Mouse (Mus musculus) limb, embryonic 10.5 days (tissue): Measurements from ENCODE around the gene Foxp1. TPM values are rescaled to one million over a fixed set of nuclear protein-coding genes. Genes with fewer than 3 reads are reported as not detected.

ENCODE experiments used
- DNase-seq: peaks from one replicate; pipeline ENCODE4 v3.0.0-alpha.2; 2017; ENCODE audit warnings: low spot score
- H3K27ac ChIP-seq: fragments of 300-500 bp; sonication (generic); 2 replicates; pipeline ENCODE4 v1.5.1; 2016; ENCODE audit warnings: mild to moderate bottlenecking
- H3K27me3 ChIP-seq: fragments of 300-500 bp; sonication (generic); 2 replicates; pipeline ENCODE4 v1.6.1; 2016; ENCODE audit warnings: low read depth, mild to moderate bottlenecking; ENCODE audit not compliant: poor library complexity, severe bottlenecking
- H3K36me3 ChIP-seq: fragments of 300-500 bp; sonication (generic); 2 replicates; pipeline ENCODE4 v1.6.1; 2016; ENCODE audit warnings: mild to moderate bottlenecking, moderate library complexity
- H3K4me1 ChIP-seq: fragments of 300-500 bp; sonication (generic); 2 replicates; pipeline ENCODE4 v1.6.1; 2016
- H3K4me3 ChIP-seq: fragments of 300-500 bp; sonication (generic); 2 replicates; pipeline ENCODE4 v1.5.1; 2016; ENCODE audit warnings: mild to moderate bottlenecking, moderate library complexity
- H3K9me3 ChIP-seq: fragments of 300-500 bp; sonication (generic); replicated peaks from 2 replicates; pipeline ENCODE4 v1.6.1; 2016; ENCODE audit warnings: mild to moderate bottlenecking
- WGBS: fragments of 180-500 bp; shearing (Covaris S2); methylation state at CpG from one replicate; pipeline ENCODE4 v1.1.7; 2016; 5-methylcytosine and 5-hydroxymethylcytosine counted together
- polyA plus RNA-seq: library from polyadenylated mRNA; unstranded; fragments of >200 nt; fragmentation: Nextera tagmentation; extraction: Ambion mirVana; gene quantifications from 2 replicates; pipeline ENCODE4 v1.2.1, GENCODE M21; 2016

Foxp1 gene
- polyA plus RNA-seq, 1 experiment from 2014 or later = 47.3 TPM

DNA sequence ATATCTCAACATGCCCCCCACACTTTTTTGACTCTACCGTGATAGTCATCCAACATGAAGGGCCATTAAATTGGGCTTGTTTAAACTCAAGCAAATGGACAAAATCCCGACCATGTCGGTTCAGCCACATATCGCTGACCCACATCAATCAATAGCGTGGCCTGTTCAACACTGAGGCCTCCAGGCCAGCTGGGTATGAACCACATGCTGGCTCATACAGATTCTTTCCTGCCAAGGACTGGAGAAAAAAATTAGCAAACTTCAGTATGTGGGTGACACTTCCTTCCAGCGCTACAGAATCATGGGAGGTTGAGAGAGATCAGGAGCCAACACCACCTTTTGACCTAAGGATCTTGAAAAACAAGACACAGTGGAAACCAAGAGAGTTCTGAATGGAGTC, 150.5 kb downstream of the Foxp1 start:
- WGBS = 85% methylated on average over 6 of the region's 6 CpGs
- H3K4me3 ChIP-seq = no peak overlapping the region
- H3K36me3 ChIP-seq = no peaks in the 10 kb centered on the region
- H3K4me1 ChIP-seq = peaks cover 28% of the 10 kb centered on the region
- no peak overlapping the region for H3K27ac ChIP-seq
- no peak for DNase-seq
- H3K9me3 ChIP-seq = no peaks in the 10 kb centered on the region
- H3K27me3 ChIP-seq = peaks cover under 1% of the 10 kb centered on the region; the same call in 1 of the 2 replicates

DNA sequence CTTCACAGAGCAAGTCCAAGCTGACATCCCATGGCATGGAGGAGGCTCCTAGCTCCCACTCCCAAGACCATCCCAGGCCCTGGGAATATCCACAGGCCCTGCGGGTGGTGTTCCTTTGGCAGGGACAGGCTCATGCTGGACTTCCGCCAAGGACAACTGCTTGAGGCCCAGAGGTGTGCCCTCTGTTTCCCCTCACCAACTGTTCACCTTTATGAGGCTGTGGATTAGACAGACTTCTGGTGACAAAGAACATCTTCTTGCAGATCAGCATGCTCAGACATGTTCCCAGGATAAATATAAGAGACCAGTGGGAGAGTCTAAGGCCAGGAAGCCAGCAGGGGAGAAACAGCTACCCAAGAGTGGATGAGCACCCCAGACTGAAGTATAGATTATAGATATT, 152.6 kb downstream of the Foxp1 start:
- Histone ChIP-seq H3K36me3 (no peaks in the 10 kb centered on the region), H3K4me3 (no peak overlapping the region), H3K27ac (no peak overlapping the region), H3K4me1 (peaks cover 7% of the 10 kb centered on the region), H3K9me3 (no peaks in the 10 kb centered on the region), H3K27me3 (no peaks in the 10 kb centered on the region; the same call in 1 of the 2 replicates)
- 90% methylated on average over 2 of the region's 2 CpGs for WGBS
- no peak for DNase-seq

DNA sequence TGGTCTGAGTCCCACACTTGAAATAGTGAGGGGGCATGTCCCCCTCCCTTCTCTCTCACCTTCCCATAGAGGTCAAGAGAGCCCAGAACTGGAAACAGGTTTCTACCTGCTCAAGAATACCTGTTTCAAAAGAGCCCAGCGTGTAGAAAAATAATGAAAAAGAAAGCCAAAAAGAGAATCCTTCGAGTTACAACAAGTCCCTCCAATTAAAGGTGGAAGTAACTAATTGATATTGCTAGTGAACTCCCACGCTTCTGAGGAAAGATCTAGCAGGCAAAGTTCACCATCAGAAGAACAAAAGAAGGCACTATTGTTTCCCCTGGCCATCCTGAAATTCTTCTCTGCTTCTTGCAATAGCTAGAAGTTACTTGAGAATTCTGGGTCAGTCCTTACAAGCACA, 153.4 kb downstream of the Foxp1 start:
- no peaks in the 10 kb centered on the region for H3K9me3 ChIP-seq
- 85% methylated on average over 3 of the region's 3 CpGs for WGBS
- H3K27ac ChIP-seq = no peak overlapping the region

DNA sequence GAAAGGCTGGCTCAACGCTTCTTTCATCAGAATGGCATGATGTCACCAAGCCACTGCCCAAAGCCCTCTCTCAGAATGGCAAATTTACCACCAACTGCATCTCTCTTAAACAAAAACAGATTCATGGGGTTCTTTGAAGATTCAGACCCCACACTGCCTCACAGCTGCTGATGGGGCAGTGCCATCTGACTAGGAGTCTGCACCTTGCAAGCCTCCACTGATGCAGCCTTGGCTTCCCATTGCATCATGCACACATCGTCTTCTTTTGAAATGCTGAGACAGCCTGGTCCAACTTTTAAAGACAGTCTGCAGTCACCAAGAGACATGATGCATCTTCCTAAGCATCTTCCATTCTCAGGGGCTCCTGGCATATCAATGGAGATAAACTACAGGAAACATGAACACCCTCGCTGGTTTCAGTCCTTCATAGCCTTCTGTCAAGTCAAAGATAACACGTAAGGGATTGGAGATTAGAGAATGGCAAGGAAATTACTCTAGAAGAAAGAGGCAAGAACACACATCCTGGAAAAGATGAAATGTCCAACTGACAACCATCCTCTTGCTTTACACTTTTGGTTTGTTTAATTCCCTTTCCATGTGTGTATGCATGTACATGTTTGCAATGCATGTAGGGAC, 154.3 kb downstream of the Foxp1 start:
- Histone ChIP-seq H3K36me3 (no peaks in the 10 kb centered on the region), H3K27me3 (no peaks in the 10 kb centered on the region), H3K27ac (no peak overlapping the region), H3K4me3 (no peak overlapping the region), H3K9me3 (no peaks in the 10 kb centered on the region), H3K4me1 (no peaks in the 10 kb centered on the region)
- no peak for DNase-seq
- 85% methylated on average over 4 of the region's 4 CpGs for WGBS

More for the DNA sequence above, 153.4 kb downstream of the Foxp1 start:
- H3K36me3 ChIP-seq = no peaks in the 10 kb centered on the region
- DNase-seq = no peak
- H3K4me1 ChIP-seq = no peaks in the 10 kb centered on the region
- no peak overlapping the region for H3K4me3 ChIP-seq
- H3K27me3 ChIP-seq = no peaks in the 10 kb centered on the region; the same call in 1 of the 2 replicates

DNA sequence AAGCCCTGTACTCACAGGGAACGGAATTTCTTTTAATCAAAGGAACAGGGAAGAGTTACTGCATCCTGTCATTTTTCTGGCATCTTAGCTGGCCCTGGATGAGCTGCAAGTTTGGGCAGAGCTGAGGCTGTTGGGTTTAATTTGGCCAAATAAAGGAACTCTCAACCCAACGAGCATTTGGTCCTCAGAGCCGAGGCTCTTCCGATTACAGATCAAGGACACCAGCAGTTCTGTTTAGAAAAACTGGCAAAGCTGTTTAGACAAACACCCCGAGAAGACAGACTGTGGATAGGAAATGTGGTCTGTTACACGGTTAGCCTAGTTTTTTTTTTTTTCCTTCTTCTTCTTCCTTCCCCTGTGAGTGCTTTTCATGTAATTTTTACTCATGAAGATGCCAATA, 158.0 kb downstream of the Foxp1 start:
- no peaks in the 10 kb centered on the region for H3K36me3 ChIP-seq
- H3K27ac ChIP-seq = no peak overlapping the region
- 60% methylated on average over 6 of the region's 6 CpGs for WGBS
- no peak for DNase-seq
- no peaks in the 10 kb centered on the region for H3K9me3 ChIP-seq
- H3K27me3 ChIP-seq = no peaks in the 10 kb centered on the region
- H3K4me1 ChIP-seq = 0 out of 2 replicates have a peak, but pooled peaks cover 5% of the 10 kb centered on the region
- H3K4me3 ChIP-seq = no peak overlapping the region

DNA sequence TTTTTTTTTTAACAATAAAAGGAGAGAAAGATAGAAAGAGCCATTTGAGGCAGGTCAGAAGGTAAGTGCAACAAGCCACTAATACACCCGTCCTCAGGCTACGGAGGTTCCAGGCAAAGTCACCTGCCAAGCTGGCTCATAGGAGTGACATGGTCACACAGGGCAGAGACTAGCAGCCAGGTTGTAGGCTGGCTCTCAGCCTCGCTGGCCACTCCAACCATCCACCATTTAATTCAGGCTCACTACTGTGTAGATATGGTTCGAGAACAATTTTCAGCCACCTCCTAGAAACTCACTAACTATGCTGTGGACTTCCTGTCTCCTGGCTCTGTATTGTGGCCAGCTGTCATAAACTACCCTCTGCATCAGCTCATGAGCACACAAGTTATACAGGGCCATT, 161.9 kb downstream of the Foxp1 start:
- H3K27me3 ChIP-seq = peaks cover 4% of the 10 kb centered on the region; the same call in 1 of the 2 replicates
- WGBS = 94% methylated on average over 4 of the region's 4 CpGs
- no peaks in the 10 kb centered on the region for H3K9me3 ChIP-seq
- no peak overlapping the region for H3K4me3 ChIP-seq
- no peaks in the 10 kb centered on the region for H3K36me3 ChIP-seq
- no peak overlapping the region for H3K27ac ChIP-seq
- DNase-seq = no peak
- H3K4me1 ChIP-seq = peaks cover 5% of the 10 kb centered on the region; the same call in 1 of the 2 replicates

DNA sequence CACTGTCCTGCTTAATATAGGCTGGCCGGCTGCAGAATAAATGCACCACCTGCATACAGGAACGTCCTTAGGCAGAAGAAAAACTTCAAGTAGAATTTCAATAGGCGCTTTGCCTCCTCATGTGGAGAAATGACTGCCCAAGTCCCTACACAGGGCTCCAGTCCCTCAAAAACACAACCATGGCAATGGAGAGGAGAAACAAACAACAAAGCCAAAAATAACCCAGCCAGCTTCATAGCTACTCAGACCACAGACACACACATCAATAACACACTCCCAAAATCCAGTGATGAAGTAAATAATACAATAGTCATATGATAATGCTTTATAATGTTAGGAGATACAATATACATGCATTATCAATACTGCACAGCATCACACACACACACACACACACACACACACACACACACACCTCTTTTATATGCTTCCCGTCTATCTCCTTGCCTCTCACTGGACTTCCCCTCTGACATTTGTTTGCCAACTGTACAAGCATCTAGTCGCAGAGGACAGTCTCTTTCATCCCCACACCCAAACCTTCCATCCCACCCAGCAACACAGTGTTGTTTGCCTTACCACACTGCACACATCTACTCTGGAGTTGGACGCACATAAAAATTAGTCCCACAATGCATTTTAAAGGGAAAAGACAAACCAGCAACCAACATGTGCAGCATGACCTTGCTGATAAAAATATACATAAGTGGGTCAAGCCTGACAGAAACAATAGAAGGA, 162.6 kb downstream of the Foxp1 start:
- Histone ChIP-seq H3K9me3 (no peaks in the 10 kb centered on the region), H3K4me1 (peaks cover 9% of the 10 kb centered on the region), H3K36me3 (no peaks in the 10 kb centered on the region), H3K27me3 (peaks cover 4% of the 10 kb centered on the region; the same call in 1 of the 2 replicates), H3K27ac (no peak overlapping the region), H3K4me3 (no peak overlapping the region)
- DNase-seq = no peak
- 90% methylated on average over 6 of the region's 6 CpGs for WGBS

DNA sequence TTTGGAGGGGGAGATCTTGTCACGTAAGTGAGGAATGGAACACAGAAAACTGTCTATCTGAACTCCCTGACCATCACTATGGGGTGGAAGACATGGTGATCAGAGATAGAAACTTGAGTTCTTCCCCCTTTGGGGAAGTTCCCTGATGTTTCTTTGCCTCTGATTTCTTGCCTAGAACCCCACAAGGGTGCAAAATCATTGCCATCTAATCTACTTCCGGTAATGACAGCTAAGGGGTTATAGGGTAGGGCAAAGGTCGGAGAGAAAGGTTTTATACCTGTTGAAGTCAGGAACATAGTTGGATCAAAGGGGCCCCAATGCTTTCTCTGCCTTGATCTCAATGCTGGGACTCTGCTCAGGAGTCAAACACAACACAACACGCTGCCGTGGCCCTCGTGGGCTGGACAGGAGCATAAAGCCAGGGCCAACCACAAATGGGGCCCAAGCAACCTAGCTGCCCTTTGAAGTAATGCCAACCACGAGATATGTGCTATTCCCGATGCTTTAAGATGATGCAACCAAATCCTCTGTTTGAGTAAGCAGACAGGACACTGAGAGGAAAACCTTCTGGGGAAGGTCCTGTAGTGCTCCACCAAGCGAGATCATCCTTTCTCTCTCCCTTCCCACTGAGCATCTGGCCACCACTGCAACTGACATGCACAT, 163.4 kb downstream of the Foxp1 start:
- Histone ChIP-seq H3K9me3 (no peaks in the 10 kb centered on the region), H3K4me1 (peaks cover 16% of the 10 kb centered on the region), H3K36me3 (no peaks in the 10 kb centered on the region), H3K4me3 (no peak overlapping the region), H3K27me3 (peaks cover 7% of the 10 kb centered on the region; the same call in 1 of the 2 replicates), H3K27ac (no peak overlapping the region)
- WGBS = 83% methylated on average over 9 of the region's 9 CpGs
- no peak for DNase-seq

DNA sequence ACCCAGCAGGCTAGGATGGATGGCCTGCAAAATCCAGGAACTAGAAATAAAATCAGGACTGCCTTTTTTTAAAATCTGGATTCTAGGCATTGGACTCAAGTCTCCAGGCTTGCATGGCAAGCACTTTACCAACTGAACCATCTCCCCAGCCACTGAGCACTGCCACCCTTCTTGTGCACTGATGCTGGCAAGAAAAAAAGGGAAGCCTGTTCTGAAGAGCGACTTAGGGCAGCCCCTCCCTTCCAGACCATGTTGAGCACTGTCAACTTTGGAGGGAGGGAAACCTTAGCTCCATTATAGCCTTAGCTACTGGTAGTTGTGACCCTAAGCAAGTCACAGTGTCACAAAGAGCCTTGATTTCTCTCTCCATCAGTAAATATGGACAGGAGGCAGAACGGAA, 164.6 kb downstream of the Foxp1 start:
- Histone ChIP-seq H3K36me3 (no peaks in the 10 kb centered on the region), H3K27ac (no peak overlapping the region), H3K9me3 (no peaks in the 10 kb centered on the region), H3K27me3 (peaks cover 20% of the 10 kb centered on the region), H3K4me3 (no peak overlapping the region), H3K4me1 (peaks cover 17% of the 10 kb centered on the region)
- WGBS = 79% methylated on average over 2 of the region's 2 CpGs
- DNase-seq = no peak

DNA sequence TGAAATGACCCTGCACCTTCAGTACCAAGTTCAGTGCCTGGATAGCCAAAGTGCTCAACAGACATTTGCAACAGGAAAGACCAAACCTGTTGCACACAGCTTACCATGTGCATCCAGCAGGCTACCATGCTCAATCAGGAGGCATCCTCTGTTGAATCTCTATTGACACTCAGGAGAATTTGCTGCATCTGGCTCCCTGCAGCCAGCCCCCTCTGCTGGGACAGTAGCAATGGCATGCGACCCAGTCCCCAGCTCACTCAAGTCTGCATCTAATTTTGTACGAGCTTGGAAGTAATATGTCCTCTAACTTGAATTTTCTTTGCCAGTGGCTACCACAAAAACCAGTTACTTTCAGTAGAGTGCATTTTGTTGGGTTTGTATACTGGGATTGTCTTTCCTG, 168.2 kb downstream of the Foxp1 start:
- Histone ChIP-seq H3K4me3 (no peak overlapping the region), H3K4me1 (peaks cover 23% of the 10 kb centered on the region), H3K27ac (no peak overlapping the region), H3K36me3 (no peaks in the 10 kb centered on the region), H3K27me3 (peaks cover 29% of the 10 kb centered on the region), H3K9me3 (no peaks in the 10 kb centered on the region)
- no peak for DNase-seq
- 44% methylated on average over 2 of the region's 2 CpGs for WGBS

DNA sequence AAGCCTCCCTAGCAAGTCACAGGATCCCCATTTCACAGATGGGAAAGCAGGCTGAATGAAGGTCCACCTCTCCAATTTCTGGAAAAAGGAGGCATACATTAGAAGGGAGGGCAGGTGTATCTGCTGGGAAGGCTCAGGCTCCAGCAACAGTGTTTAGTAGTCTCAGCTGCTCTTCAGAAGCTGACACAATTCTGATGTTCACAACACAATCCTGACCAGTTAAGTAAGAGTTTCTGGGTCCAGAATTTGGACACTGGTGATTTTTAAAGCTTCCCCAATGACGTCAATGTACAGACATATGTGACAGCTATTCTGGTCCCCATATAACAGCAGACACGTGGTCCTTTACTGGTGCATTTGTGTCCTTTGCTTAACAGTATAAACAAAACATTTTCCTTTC, 169.1 kb downstream of the Foxp1 start:
- DNase-seq = no peak
- Histone ChIP-seq H3K27ac (no peak overlapping the region), H3K36me3 (no peaks in the 10 kb centered on the region), H3K4me1 (peaks cover 23% of the 10 kb centered on the region), H3K27me3 (peaks cover 29% of the 10 kb centered on the region), H3K9me3 (no peaks in the 10 kb centered on the region), H3K4me3 (no peak overlapping the region)
- WGBS = 87% methylated on average over 2 of the region's 2 CpGs

DNA sequence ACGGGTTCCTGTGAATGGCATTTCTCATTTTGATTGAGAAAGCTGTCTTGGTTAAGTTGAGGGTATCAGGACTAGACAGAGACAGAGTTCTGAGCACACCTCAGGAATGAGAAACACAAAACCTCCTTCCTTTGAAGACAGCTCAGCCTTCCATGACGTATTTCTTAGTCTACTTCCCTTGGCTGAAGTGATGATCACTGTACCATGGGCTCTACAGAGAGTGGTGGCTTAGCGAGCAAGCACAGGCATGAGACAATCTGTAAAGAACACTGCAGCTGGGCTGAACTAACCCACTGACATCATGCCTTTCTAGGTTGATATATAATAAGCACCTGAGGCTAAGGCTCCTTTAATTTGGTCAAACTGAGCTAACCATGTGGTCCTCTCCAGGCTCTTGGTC, 172.0 kb downstream of the Foxp1 start:
- H3K27ac ChIP-seq = no peak overlapping the region
- WGBS = 39% methylated on average over 3 of the region's 3 CpGs
- DNase-seq = no peak
- no peak overlapping the region for H3K4me3 ChIP-seq
- peaks cover 27% of the 10 kb centered on the region for H3K4me1 ChIP-seq
- no peaks in the 10 kb centered on the region for H3K36me3 ChIP-seq
- H3K27me3 ChIP-seq = peaks cover 31% of the 10 kb centered on the region
- no peaks in the 10 kb centered on the region for H3K9me3 ChIP-seq

DNA sequence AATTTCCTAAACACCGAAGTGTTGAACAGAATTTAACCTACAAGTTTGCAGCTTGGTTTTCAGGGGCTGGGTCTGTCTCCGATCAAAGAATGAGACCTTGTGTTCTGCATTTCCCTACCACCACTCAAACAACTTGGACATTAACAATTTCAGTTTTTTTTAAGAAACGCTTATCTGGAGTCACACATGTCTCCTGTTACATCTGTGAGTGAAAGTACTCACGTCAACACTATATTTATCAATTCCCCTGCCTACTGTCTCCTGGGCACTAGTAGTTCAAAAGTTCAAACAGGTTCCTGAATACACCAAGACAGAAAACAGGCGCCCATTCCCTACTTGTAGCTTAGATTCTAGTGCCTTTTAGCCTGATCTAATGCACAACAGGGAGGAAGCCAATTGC, 172.4 kb downstream of the Foxp1 start:
- whole genome bisulfite sequencing = 37% methylated on average over 5 of the region's 5 CpGs
- peaks cover 25% of the 10 kb centered on the region for H3K4me1 ChIP-seq
- H3K4me3 ChIP-seq = no peak overlapping the region
- H3K27ac ChIP-seq = no peak overlapping the region
- H3K36me3 ChIP-seq = no peaks in the 10 kb centered on the region
- H3K9me3 ChIP-seq = no peaks in the 10 kb centered on the region
- DNase-seq = no peak
- H3K27me3 ChIP-seq = peaks cover 31% of the 10 kb centered on the region
